Mouse (Mus musculus): ENCODE measurements at regions not wholly inside any gene's neighbourhood (a gene's known extent, or its start where the extent isn't known, plus 50 kb on each side); places are given as distances from the start of the nearest gene placed in this dataset.

DNA sequence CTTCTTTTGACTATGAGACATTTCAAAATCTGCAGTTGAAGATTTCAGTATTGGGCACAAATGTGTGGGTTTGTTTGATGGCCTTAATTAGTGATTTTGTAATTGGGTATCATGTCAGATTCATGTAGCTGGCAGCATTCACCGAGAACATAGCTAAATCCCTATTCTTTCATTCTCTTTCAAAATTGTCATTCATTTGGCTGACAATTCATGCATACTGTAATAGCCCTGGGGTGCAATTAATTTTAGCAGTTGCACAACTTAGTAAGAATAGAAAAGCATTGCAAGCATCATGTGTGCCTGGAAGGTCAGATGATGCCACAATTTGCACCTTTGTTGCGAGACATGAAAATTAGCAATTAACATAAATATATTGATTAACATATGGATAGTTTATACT is 248.0 kb downstream of the Etv1 start:
- 39% methylated on average over 2 of the region's 2 CpGs for WGBS
- Histone ChIP-seq H3K27ac (replicated peaks) (no peak overlapping the region), H3K4me3 (replicated peaks) (no peak overlapping the region), H3K9ac (replicated peaks) (no peak overlapping the region), H3K36me3 (no peaks in the 10 kb centered on the region), H3K27me3 (replicated peaks) (no peaks in the 10 kb centered on the region), H3K4me1 (no peaks in the 10 kb centered on the region), H3K9me3 (replicated peaks) (no peaks in the 10 kb centered on the region), H3K4me2 (no peak overlapping the region)
- no peak for ATAC-seq (ENCODE audit: low FRiP score)

DNA sequence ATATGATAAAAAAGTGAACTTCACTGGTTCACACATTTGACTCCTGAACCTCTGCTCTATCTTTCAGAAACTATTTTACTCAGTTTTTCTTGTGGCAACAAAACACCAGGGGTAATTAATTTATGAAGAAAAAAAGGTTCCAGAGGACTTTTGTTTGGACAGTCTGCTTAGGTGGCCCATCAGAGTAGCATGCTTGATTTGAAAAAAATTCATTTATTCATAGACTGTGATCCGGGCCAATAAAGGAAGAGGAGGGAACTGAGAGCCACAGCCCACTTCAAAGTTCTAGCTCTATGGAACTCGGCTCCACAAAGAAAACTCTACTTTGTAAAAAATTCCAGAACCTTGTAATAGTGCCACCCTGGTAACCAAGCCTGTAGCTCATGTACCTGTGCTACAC is 248.8 kb downstream of the Etv1 start:
- Histone ChIP-seq H3K4me2 (no peak overlapping the region), H3K9ac (replicated peaks) (no peak overlapping the region), H3K9me3 (replicated peaks) (no peaks in the 10 kb centered on the region), H3K27me3 (replicated peaks) (no peaks in the 10 kb centered on the region), H3K27ac (replicated peaks) (no peak overlapping the region), H3K4me3 (replicated peaks) (no peak overlapping the region), H3K4me1 (no peaks in the 10 kb centered on the region), H3K36me3 (no peaks in the 10 kb centered on the region)
- WGBS: 44% methylated on average over 2 of the region's 2 CpGs
- no peak for ATAC-seq (ENCODE audit: low FRiP score)

DNA sequence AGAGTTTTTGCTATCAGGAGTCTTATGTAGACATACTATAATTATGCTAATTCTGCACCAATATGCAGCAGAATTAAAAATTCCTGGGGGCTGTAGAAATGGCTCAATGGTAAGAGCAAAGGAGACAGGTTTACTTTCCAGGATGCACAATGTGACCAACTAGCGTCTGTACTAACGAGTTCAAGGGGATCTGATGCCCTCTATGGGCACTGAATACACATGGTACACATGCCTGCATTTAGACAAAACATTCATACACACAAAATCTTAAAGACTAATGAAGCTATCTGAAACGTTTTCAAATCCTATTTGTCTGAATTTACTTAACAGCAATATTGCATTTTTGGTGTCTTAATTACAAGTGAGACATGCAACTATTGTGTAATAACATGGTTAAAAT is 254.8 kb downstream of the Etv1 start:
- Histone ChIP-seq H3K4me2 (no peak overlapping the region), H3K9me3 (replicated peaks) (no peaks in the 10 kb centered on the region), H3K4me1 (no peaks in the 10 kb centered on the region), H3K9ac (replicated peaks) (no peak overlapping the region), H3K4me3 (replicated peaks) (no peak overlapping the region), H3K27me3 (replicated peaks) (no peaks in the 10 kb centered on the region), H3K36me3 (no peaks in the 10 kb centered on the region), H3K27ac (replicated peaks) (no peak overlapping the region)
- ATAC-seq (ENCODE audit: low FRiP score): no peak
- WGBS: 82% methylated on average over 3 of the region's 3 CpGs

DNA sequence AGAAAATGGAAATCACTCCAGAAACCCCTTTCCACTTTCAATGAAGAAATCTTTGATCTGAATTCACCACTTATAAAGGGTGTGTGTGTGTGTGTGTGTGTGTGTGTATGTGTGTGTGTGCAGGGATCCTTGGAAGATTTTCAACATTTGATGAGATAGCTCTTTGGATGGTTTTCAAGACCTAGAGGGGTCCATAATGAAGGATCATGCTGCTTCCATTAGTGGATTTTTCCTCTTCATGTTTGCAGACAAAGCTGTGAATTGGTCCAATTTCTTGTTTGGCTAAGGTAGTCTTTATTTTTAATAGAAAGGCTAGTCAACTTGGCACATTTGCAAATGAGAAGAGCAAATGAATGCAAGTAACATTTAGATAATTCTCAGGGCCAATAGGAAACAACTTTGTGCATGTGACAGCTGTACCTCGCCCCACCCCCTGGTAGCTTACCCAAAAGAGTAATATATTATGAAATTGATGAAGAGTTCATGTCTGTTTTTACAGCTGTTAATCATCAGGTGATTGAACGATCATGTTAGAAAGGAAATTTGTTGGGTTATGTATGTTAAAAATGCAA is 257.4 kb downstream of the Etv1 start:
- Histone ChIP-seq H3K27ac (replicated peaks) (no peak overlapping the region), H3K36me3 (no peaks in the 10 kb centered on the region), H3K4me2 (no peak overlapping the region), H3K27me3 (replicated peaks) (no peaks in the 10 kb centered on the region), H3K4me3 (replicated peaks) (no peak overlapping the region), H3K9ac (replicated peaks) (no peak overlapping the region), H3K4me1 (no peaks in the 10 kb centered on the region), H3K9me3 (replicated peaks) (no peaks in the 10 kb centered on the region)
- 87% methylated on average over 2 of the region's 2 CpGs for WGBS
- ATAC-seq (ENCODE audit: low FRiP score): no peak

DNA sequence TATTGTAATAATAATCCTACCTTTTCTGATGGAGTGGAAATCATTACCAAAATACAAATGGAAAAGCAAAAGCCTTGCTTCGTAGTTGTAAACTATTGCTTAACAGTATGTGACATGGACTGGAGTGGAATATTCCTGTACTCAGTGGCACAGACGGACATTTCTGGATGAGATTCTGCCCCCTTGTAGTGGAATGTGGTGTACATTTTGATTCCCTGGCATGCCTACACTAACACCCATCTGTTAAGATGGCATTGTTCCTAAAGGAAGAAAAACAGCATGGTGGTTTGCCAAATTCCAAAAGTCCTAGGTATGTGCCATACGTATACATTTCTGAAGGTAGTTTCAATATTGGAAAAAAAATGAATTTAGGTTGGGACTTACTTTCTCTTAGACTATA is 258.9 kb downstream of the Etv1 start:
- no peak overlapping the region for H3K4me3 ChIP-seq (replicated peaks)
- no peaks in the 10 kb centered on the region for H3K4me1 ChIP-seq
- no peak overlapping the region for H3K4me2 ChIP-seq
- 87% methylated on average over 3 of the region's 3 CpGs for WGBS
- H3K9me3 ChIP-seq (replicated peaks): no peaks in the 10 kb centered on the region
- no peaks in the 10 kb centered on the region for H3K27me3 ChIP-seq (replicated peaks)
- H3K36me3 ChIP-seq: no peaks in the 10 kb centered on the region
- H3K9ac ChIP-seq (replicated peaks): no peak overlapping the region
- H3K27ac ChIP-seq (replicated peaks): no peak overlapping the region
- no peak for ATAC-seq (ENCODE audit: low FRiP score)

DNA sequence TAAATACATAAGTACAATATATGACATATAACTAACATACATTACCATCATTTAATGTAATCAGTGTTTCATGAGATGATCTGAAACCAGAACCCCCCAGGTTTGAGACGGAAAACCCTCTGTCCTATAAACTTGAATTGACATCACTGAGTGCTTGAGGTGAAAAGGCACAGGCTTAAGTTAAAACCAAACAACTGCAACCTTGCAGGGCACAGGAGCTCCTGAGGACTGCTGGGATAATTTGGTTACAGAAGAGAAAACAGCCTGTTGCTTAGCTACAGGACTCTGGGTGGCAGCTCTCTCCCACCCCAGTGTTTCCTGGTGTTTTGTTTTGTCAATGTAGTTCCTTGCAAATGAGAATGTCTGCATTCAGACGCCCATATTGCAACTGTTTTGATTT is 259.5 kb downstream of the Etv1 start:
- Histone ChIP-seq H3K9ac (replicated peaks) (no peak overlapping the region), H3K4me1 (no peaks in the 10 kb centered on the region)
- ATAC-seq (ENCODE audit: low FRiP score): no peak

DNA sequence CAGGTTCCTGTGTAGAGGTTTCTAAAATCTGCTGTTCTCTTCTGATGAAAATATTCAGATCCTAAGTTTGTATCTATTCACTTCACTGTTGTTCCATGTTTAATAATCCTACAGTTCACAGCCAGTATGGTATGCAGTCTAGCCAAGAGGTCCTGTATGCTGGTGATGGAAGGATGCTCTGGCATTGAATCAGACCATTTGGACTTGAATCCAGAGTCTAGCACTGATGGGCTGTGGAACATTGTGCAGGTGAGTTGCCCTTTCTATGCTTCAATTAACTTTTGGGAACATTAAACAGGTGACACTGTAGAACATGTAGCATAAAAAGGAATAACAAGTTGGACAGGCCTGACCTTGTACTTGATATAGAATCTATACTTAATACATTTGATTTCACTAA is 267.9 kb downstream of the Etv1 start:
- Histone ChIP-seq H3K4me2 (no peak overlapping the region), H3K9ac (replicated peaks) (no peak overlapping the region), H3K27ac (replicated peaks) (no peak overlapping the region), H3K27me3 (replicated peaks) (no peaks in the 10 kb centered on the region), H3K9me3 (replicated peaks) (no peaks in the 10 kb centered on the region), H3K4me1 (no peaks in the 10 kb centered on the region), H3K4me3 (replicated peaks) (no peak overlapping the region), H3K36me3 (no peaks in the 10 kb centered on the region)
- no peak for ATAC-seq (ENCODE audit: low FRiP score)

More for the DNA sequence above, 259.5 kb downstream of the Etv1 start:
- H3K4me3 ChIP-seq (replicated peaks): no peak overlapping the region
- H3K4me2 ChIP-seq: no peak overlapping the region
- H3K27me3 ChIP-seq (replicated peaks): no peaks in the 10 kb centered on the region
- WGBS: 35% methylated on average over 2 of the region's 2 CpGs
- H3K36me3 ChIP-seq: no peaks in the 10 kb centered on the region
- H3K27ac ChIP-seq (replicated peaks): no peak overlapping the region
- H3K9me3 ChIP-seq (replicated peaks): no peaks in the 10 kb centered on the region

DNA sequence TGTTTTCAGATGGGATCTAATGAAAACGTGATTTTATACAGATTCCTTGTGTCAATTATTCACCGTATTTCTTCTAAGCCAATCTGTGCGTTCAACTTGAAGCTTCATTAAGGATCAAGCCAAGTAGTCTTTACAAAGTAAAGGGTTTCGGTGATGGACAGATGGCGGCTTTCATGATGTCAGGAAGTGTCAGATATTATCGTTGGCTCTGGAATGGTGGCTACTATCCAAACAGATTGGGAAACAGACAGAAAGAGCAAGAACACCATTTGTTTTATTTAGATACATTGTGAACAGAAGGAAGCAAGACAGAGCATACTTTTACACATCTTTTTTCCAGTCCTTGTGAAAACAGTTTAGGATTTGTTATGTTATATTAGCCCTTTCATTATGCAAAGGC is 269.3 kb downstream of the Etv1 start:
- Histone ChIP-seq H3K27me3 (replicated peaks) (no peaks in the 10 kb centered on the region), H3K4me1 (no peaks in the 10 kb centered on the region), H3K4me2 (no peak overlapping the region), H3K4me3 (replicated peaks) (no peak overlapping the region), H3K27ac (replicated peaks) (no peak overlapping the region), H3K9ac (replicated peaks) (no peak overlapping the region), H3K9me3 (replicated peaks) (no peaks in the 10 kb centered on the region), H3K36me3 (no peaks in the 10 kb centered on the region)
- 80% methylated on average over 6 of the region's 6 CpGs for WGBS
- no peak for ATAC-seq (ENCODE audit: low FRiP score)

DNA sequence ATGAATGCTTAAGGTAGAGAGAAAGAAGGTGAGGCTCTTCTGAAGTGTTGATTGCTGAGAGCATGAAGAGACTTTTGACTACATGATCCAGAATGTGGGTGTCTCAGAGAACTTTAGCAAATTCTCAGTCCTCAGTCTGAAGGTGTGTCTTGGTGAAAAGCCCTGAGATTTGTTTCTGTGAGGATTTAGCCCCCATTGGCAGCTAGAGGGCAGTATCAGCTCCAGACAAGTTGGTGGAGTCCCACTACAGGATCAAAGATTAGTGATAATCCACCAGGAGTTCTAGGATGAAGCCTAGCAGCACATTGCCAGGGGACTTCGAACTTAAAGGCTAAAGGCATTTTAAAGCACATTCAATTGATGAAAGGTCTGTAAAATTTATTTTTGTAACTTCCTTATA is 269.8 kb downstream of the Etv1 start:
- Histone ChIP-seq H3K9ac (replicated peaks) (no peak overlapping the region), H3K4me1 (no peaks in the 10 kb centered on the region), H3K4me3 (replicated peaks) (no peak overlapping the region), H3K27ac (replicated peaks) (no peak overlapping the region), H3K36me3 (no peaks in the 10 kb centered on the region), H3K9me3 (replicated peaks) (no peaks in the 10 kb centered on the region), H3K27me3 (replicated peaks) (no peaks in the 10 kb centered on the region), H3K4me2 (no peak overlapping the region)
- 81% methylated on average over 1 of the region's 1 CpGs for WGBS
- no peak for ATAC-seq (ENCODE audit: low FRiP score)

DNA sequence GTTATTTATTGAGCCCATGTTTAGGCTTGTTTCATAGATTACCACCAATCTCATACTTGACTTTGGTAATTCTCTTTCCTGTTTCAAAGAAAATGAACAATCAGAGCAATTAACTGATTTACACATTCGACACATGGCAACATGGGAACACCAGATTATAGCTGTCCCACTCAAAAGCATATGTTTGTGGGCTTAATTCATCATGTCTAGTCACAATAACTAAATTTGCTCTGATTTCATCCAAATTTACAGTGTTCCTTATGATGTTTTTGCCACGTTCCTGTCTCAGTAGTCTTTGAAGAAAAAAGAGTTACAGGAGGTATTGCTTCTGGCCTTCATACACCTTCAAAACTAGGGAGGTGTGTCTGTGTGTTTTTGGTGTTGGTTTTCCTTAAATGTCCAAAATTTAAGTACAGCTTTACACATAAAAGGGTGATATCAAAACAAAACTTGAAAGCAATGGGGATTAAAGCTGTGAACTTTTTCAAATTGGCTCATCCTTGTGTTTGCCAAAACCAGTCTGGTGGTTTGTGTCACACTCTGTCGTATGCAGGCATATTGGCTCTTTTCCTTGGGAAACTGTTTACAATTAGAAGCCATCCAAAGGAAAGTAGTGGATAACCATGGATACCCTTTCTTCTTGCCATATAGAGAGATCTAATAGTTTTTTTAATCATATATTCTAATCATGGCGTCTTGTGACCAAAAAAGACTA is 291.3 kb downstream of the Etv1 start:
- no peak overlapping the region for H3K27ac ChIP-seq (replicated peaks)
- WGBS: 86% methylated on average over 4 of the region's 4 CpGs

DNA sequence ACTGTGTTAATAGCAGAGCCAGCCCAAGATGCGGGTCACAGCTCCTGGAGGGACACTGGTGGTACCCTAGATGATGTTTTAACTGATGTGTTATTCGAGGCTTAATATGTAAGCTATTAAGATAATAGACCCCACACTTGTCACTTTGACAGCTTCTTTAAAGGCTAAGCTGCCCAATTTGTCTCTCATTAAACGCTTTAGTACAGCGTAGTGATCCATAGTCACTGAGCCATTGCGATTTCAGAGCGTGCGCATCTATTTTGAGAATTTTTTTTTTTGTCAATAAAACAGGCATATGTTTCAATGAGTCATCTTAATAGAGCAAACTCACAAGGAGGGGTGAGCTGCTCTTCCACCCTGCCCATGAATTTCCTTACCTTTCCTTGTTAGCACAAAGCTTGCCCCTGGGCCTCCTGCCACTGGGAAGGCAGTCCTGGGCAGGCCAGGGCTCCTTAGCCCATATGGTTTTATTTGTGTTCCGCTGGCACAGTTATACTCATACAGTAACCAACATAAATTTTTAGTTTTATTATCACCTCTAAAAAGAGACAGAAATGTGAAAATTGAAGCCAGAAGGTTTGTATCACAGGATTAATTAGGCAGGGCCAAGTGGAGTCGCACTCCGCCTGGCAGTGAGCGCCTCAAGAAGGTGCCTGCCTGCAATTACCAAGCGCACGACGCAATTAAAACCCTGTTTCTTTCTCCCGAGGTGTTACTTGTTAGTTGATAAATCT is 294.3 kb downstream of the Etv1 start:
- Histone ChIP-seq H3K9ac (replicated peaks) (no peak overlapping the region), H3K4me1 (peaks cover 6% of the 10 kb centered on the region; the same call in 1 of the 2 replicates), H3K4me3 (replicated peaks) (no peak overlapping the region), H3K27me3 (replicated peaks) (no peaks in the 10 kb centered on the region), H3K27ac (replicated peaks) (no peak overlapping the region), H3K36me3 (no peaks in the 10 kb centered on the region), H3K4me2 (no peak overlapping the region), H3K9me3 (replicated peaks) (no peaks in the 10 kb centered on the region)
- no peak for ATAC-seq (ENCODE audit: low FRiP score)
- 51% methylated on average over 15 of the region's 15 CpGs for WGBS

More for the DNA sequence above, 291.3 kb downstream of the Etv1 start:
- Histone ChIP-seq H3K4me2 (no peak overlapping the region), H3K36me3 (no peaks in the 10 kb centered on the region), H3K4me1 (peaks cover 6% of the 10 kb centered on the region; the same call in 1 of the 2 replicates), H3K27me3 (replicated peaks) (no peaks in the 10 kb centered on the region), H3K9me3 (replicated peaks) (no peaks in the 10 kb centered on the region), H3K9ac (replicated peaks) (no peak overlapping the region), H3K4me3 (replicated peaks) (no peak overlapping the region)
- ATAC-seq (ENCODE audit: low FRiP score): no peak

DNA sequence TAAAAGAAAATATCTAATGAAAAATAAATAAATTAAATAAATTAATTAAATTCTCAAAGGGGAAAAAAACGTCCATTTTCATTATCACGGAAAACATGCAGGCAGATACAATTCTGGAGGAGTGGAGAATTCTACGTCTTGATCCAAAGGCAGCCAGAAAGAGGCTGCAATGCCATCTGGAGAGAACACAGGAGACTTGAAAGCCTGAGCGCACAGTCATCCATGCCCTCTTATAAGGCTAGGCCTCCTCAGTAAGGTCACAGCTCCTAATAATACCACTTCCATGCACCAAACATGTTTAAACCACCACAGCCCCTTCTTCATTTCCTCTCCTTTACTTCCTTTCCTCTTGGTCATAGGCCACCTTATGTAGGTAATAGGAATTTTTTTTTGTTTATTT is 307.1 kb downstream of the Etv1 start:
- no peaks in the 10 kb centered on the region for H3K27me3 ChIP-seq (replicated peaks)

More for the DNA sequence above, 307.1 kb downstream of the Etv1 start:
- Histone ChIP-seq H3K36me3 (no peaks in the 10 kb centered on the region), H3K9me3 (replicated peaks) (no peaks in the 10 kb centered on the region), H3K4me1 (no peaks in the 10 kb centered on the region), H3K27ac (replicated peaks) (no peak overlapping the region), H3K9ac (replicated peaks) (no peak overlapping the region), H3K4me3 (replicated peaks) (no peak overlapping the region), H3K4me2 (no peak overlapping the region)
- WGBS: 96% methylated on average over 4 of the region's 4 CpGs
- ATAC-seq (ENCODE audit: low FRiP score): no peak

All from neural tube, embryonic 15.5 days (tissue).